Mouse (Mus musculus): ENCODE data around the gene Olfr103. TPM values are rescaled to one million over a fixed set of nuclear protein-coding genes. Genes with fewer than 3 reads are reported as not detected.

Olfr103 gene
- total RNA-seq (2017) = not detected in 2 replicates

- ATAC-seq (replicated peaks in 1 of 2; ENCODE audit: insufficient read depth in 1 of 2, low FRiP score in 2 of 2, low TSS enrichment in 1 of 2, low read depth in 1 of 2, poor library complexity in 2 of 2, severe bottlenecking in 2 of 2) = no peak
Observed at GRCm38 (mm10) chr17:37339598-37339997, at the start of gene Olfr103. Olfr103 (minus strand) TSS chr17:37339698.

GRCm38 (mm10) chr17:37378733-37379132 is 39.2 kb upstream of the Olfr103 start, which contains the start of gene Olfr105-ps:
Olfr105-ps (plus strand) TSS chr17:37379033.
- no peak for ATAC-seq (replicated peaks in 1 of 2; ENCODE audit: insufficient read depth in 1 of 2, low FRiP score in 2 of 2, low TSS enrichment in 1 of 2, low read depth in 1 of 2, poor library complexity in 2 of 2, severe bottlenecking in 2 of 2)

- no peak for ATAC-seq (replicated peaks in 1 of 2; ENCODE audit: insufficient read depth in 1 of 2, low FRiP score in 2 of 2, low TSS enrichment in 1 of 2, low read depth in 1 of 2, poor library complexity in 2 of 2, severe bottlenecking in 2 of 2)
Observed at GRCm38 (mm10) chr17:37359282-37359681, 19.8 kb upstream of the Olfr103 start, which contains the start of gene Olfr104-ps. Olfr104-ps (plus strand) TSS chr17:37359582.

GRCm38 (mm10) chr17:37316954-37317353 is 22.5 kb downstream of the Olfr103 start, which contains the start of gene Olfr102:
Olfr102 (minus strand) TSS chr17:37317054.
- no peak for ATAC-seq (replicated peaks in 1 of 2; ENCODE audit: insufficient read depth in 1 of 2, low FRiP score in 2 of 2, low TSS enrichment in 1 of 2, low read depth in 1 of 2, poor library complexity in 2 of 2, severe bottlenecking in 2 of 2)

- no peak for ATAC-seq (replicated peaks in 1 of 2; ENCODE audit: insufficient read depth in 1 of 2, low FRiP score in 2 of 2, low TSS enrichment in 1 of 2, low read depth in 1 of 2, poor library complexity in 2 of 2, severe bottlenecking in 2 of 2)
Observed at GRCm38 (mm10) chr17:37310146-37310699, 29.3 kb downstream of the Olfr103 start.

- no peak for ATAC-seq (replicated peaks in 1 of 2; ENCODE audit: insufficient read depth in 1 of 2, low FRiP score in 2 of 2, low TSS enrichment in 1 of 2, low read depth in 1 of 2, poor library complexity in 2 of 2, severe bottlenecking in 2 of 2)
Observed at GRCm38 (mm10) chr17:37308483-37308882, 31.0 kb downstream of the Olfr103 start.

- ATAC-seq (replicated peaks in 1 of 2; ENCODE audit: insufficient read depth in 1 of 2, low FRiP score in 2 of 2, low TSS enrichment in 1 of 2, low read depth in 1 of 2, poor library complexity in 2 of 2, severe bottlenecking in 2 of 2) = no peak
Observed at GRCm38 (mm10) chr17:37304213-37304612, 35.3 kb downstream of the Olfr103 start, which contains the start of gene Olfr101. Olfr101 (minus strand) TSS chr17:37304313.

Other genes with a start within 250 kb of the Olfr103 start
- not detected in 2 replicates for gene Olfr91, start 241.4 kb downstream of the Olfr103 start, total RNA-seq (2017)
- gene Olfr92, start 219.6 kb downstream of the Olfr103 start, total RNA-seq (2017) = not detected in 2 replicates
- not detected in 2 replicates for gene Olfr93, start 178.2 kb downstream of the Olfr103 start, total RNA-seq (2017)
- not detected in 2 replicates for gene Ubd, start 145.8 kb downstream of the Olfr103 start, total RNA-seq (2017)
- not detected in 2 replicates for gene Olfr94, start 138.7 kb downstream of the Olfr103 start, total RNA-seq (2017)
- gene Olfr95, start 126.6 kb downstream of the Olfr103 start, total RNA-seq (2017) = not detected in 2 replicates
- not detected in 2 replicates for gene Olfr96, start 119.6 kb downstream of the Olfr103 start, total RNA-seq (2017)
- not detected in 2 replicates for gene Olfr97, start 102.4 kb downstream of the Olfr103 start, total RNA-seq (2017)
- gene Olfr98, start 75.9 kb downstream of the Olfr103 start, total RNA-seq (2017) = not detected in 2 replicates
- 34.3 and 53.5 TPM in 2 replicates for gene H2-M3, start 69.5 kb downstream of the Olfr103 start, total RNA-seq (2017)
- gene Olfr99, start 56.2 kb downstream of the Olfr103 start, total RNA-seq (2017) = not detected in 2 replicates
- gene Olfr101, start 35.4 kb downstream of the Olfr103 start, total RNA-seq (2017) = not detected in 2 replicates
- not detected in 2 replicates for gene Olfr102, start 22.6 kb downstream of the Olfr103 start, total RNA-seq (2017)
- not detected in 2 replicates for gene Olfr104-ps, start 19.9 kb upstream of the Olfr103 start, total RNA-seq (2017)
- gene Olfr105-ps, start 39.3 kb upstream of the Olfr103 start, total RNA-seq (2017) = not detected in 2 replicates
- not detected in 2 replicates for gene Olfr106-ps, start 50.7 kb upstream of the Olfr103 start, total RNA-seq (2017)
- not detected in 2 replicates for gene Olfr107, start 59.5 kb upstream of the Olfr103 start, total RNA-seq (2017)
- gene Olfr108, start 105.8 kb upstream of the Olfr103 start, total RNA-seq (2017) = not detected in 2 replicates
- gene Olfr109, start 119.2 kb upstream of the Olfr103 start, total RNA-seq (2017) = not detected in 2 replicates
- gene H2-M2, start 143.9 kb upstream of the Olfr103 start, total RNA-seq (2017) = not detected in 2 replicates
- not detected in 2 replicates for gene Olfr110, start 152.8 kb upstream of the Olfr103 start, total RNA-seq (2017)
- gene Olfr111, start 168.3 kb upstream of the Olfr103 start, total RNA-seq (2017) = not detected in 2 replicates
- gene Olfr112, start 229.8 kb upstream of the Olfr103 start, total RNA-seq (2017) = not detected in 2 replicates
- gene Olfr113, start 238.0 kb upstream of the Olfr103 start, total RNA-seq (2017) = not detected in 2 replicates